Mouse (Mus musculus): Measurements from ENCODE around the gene Gm20388. TPM values are rescaled to one million over a fixed set of nuclear protein-coding genes. Genes with fewer than 3 reads are reported as not detected.
A peak's percentile ranks its signal among the peaks of the same experiment; 100 is the strongest.

The Gm20388 gene
- polyA plus RNA-seq, 1 experiment from 2014 or later: 4.4 TPM

GRCm38 (mm10) chr8:122579196-122579595 lies 2668.6 kb downstream of the Gm20388 start:
- H3K36me3 ChIP-seq: peaks cover 7% of the 10 kb centered on the region; the same call in 1 of the 2 replicates
- H3K4me2 ChIP-seq (replicated peaks): no peak overlapping the region
- no peaks in the 10 kb centered on the region for H3K27me3 ChIP-seq
- WGBS: 33% methylated on average over 7 of the region's 7 CpGs
- H3K4me3 ChIP-seq (replicated peaks): no peak overlapping the region
- ATAC-seq: no peak
- H3K27ac ChIP-seq: no peak overlapping the region
- H3K9me3 ChIP-seq: no peaks in the 10 kb centered on the region
- peaks cover 27% of the 10 kb centered on the region for H3K4me1 ChIP-seq (replicated peaks)
- H3K9ac ChIP-seq (replicated peaks): no peak overlapping the region

GRCm38 (mm10) chr8:122580926-122581325 lies 2670.3 kb downstream of the Gm20388 start:
- peaks cover 17% of the 10 kb centered on the region for H3K4me1 ChIP-seq (replicated peaks)
- no peak overlapping the region for H3K9ac ChIP-seq (replicated peaks)
- no peak overlapping the region for H3K27ac ChIP-seq
- no peak overlapping the region for H3K4me3 ChIP-seq (replicated peaks)
- H3K27me3 ChIP-seq: no peaks in the 10 kb centered on the region
- no peaks in the 10 kb centered on the region for H3K36me3 ChIP-seq
- no peak overlapping the region for H3K4me2 ChIP-seq (replicated peaks)
- no peak for ATAC-seq
- WGBS: 86% methylated on average over 13 of the region's 15 CpGs
- H3K9me3 ChIP-seq: no peaks in the 10 kb centered on the region

- H3K4me2 ChIP-seq (replicated peaks): no peak overlapping the region
- peaks cover 11% of the 10 kb centered on the region; the same call in 1 of the 2 replicates for H3K4me1 ChIP-seq (replicated peaks)
- no peak overlapping the region for H3K27ac ChIP-seq
- no peak overlapping the region for H3K4me3 ChIP-seq (replicated peaks)
- no peak for ATAC-seq
- WGBS: 88% methylated on average over 9 of the region's 9 CpGs
- no peak overlapping the region for H3K9ac ChIP-seq (replicated peaks)
- no peaks in the 10 kb centered on the region for H3K27me3 ChIP-seq
- no peaks in the 10 kb centered on the region for H3K9me3 ChIP-seq
- no peaks in the 10 kb centered on the region for H3K36me3 ChIP-seq
These were observed 2674.3 kb downstream of the Gm20388 start for GRCm38 (mm10) chr8:122584981-122585380.

- peaks cover 11% of the 10 kb centered on the region; the same call in 1 of the 2 replicates for H3K4me1 ChIP-seq (replicated peaks)
- H3K27me3 ChIP-seq: no peaks in the 10 kb centered on the region
- H3K4me3 ChIP-seq (replicated peaks): no peak overlapping the region
- H3K9ac ChIP-seq (replicated peaks): no peak overlapping the region
- no peak for ATAC-seq
- H3K9me3 ChIP-seq: no peaks in the 10 kb centered on the region
- no peak overlapping the region for H3K4me2 ChIP-seq (replicated peaks)
- WGBS: 73% methylated on average over 14 of the region's 14 CpGs
- H3K36me3 ChIP-seq: no peaks in the 10 kb centered on the region
- no peak overlapping the region for H3K27ac ChIP-seq
These were observed 2674.8 kb downstream of the Gm20388 start for GRCm38 (mm10) chr8:122585411-122585891.

- Histone ChIP-seq H3K36me3 (no peaks in the 10 kb centered on the region), H3K27ac (no peak overlapping the region), H3K4me3 (replicated peaks) (no peak overlapping the region), H3K9me3 (no peaks in the 10 kb centered on the region), H3K4me2 (replicated peaks) (no peak overlapping the region), H3K9ac (replicated peaks) (no peak overlapping the region), H3K4me1 (replicated peaks) (peaks cover 11% of the 10 kb centered on the region; the same call in 1 of the 2 replicates), H3K27me3 (no peaks in the 10 kb centered on the region)
- no peak for ATAC-seq
- WGBS: 58% methylated on average over 7 of the region's 7 CpGs
These were observed 2675.5 kb downstream of the Gm20388 start for GRCm38 (mm10) chr8:122586171-122586570.

- H3K36me3 ChIP-seq: no peaks in the 10 kb centered on the region
- H3K4me1 ChIP-seq (replicated peaks): peaks cover 11% of the 10 kb centered on the region; the same call in 1 of the 2 replicates
- WGBS: 85% methylated on average over 10 of the region's 10 CpGs
- no peak overlapping the region for H3K4me2 ChIP-seq (replicated peaks)
- no peaks in the 10 kb centered on the region for H3K27me3 ChIP-seq
- ATAC-seq: no peak
- no peak overlapping the region for H3K27ac ChIP-seq
- no peak overlapping the region for H3K9ac ChIP-seq (replicated peaks)
- H3K4me3 ChIP-seq (replicated peaks): no peak overlapping the region
- H3K9me3 ChIP-seq: no peaks in the 10 kb centered on the region
These were observed 2676.1 kb downstream of the Gm20388 start for GRCm38 (mm10) chr8:122586749-122587148.

- no peaks in the 10 kb centered on the region for H3K27me3 ChIP-seq
- H3K4me1 ChIP-seq (replicated peaks): no peaks in the 10 kb centered on the region
- H3K27ac ChIP-seq: 0 out of 2 replicates have a peak overlapping the region, but pooled peaks have one; percentile 47
- H3K9me3 ChIP-seq: no peaks in the 10 kb centered on the region
- no peaks in the 10 kb centered on the region for H3K36me3 ChIP-seq
- no peak overlapping the region for H3K4me2 ChIP-seq (replicated peaks)
- H3K4me3 ChIP-seq (replicated peaks): no peak overlapping the region
- 78% methylated on average over 12 of the region's 12 CpGs for WGBS
- no peak overlapping the region; the same call in 1 of the 2 replicates for H3K9ac ChIP-seq (replicated peaks)
- no peak for ATAC-seq
These were observed 2682.6 kb downstream of the Gm20388 start for GRCm38 (mm10) chr8:122593240-122593639.

GRCm38 (mm10) chr8:122593783-122594507 lies 2683.3 kb downstream of the Gm20388 start:
- no peak overlapping the region for H3K4me2 ChIP-seq (replicated peaks)
- H3K27ac ChIP-seq: peak overlapping the region; percentile 47; the same call in 1 of the 2 replicates
- no peaks in the 10 kb centered on the region for H3K27me3 ChIP-seq
- H3K4me1 ChIP-seq (replicated peaks): no peaks in the 10 kb centered on the region
- no peak overlapping the region for H3K9ac ChIP-seq (replicated peaks)
- no peak for ATAC-seq
- 83% methylated on average over 19 of the region's 19 CpGs for WGBS
- no peak overlapping the region for H3K4me3 ChIP-seq (replicated peaks)
- no peaks in the 10 kb centered on the region for H3K9me3 ChIP-seq
- H3K36me3 ChIP-seq: no peaks in the 10 kb centered on the region

GRCm38 (mm10) chr8:122596031-122596430 lies 2685.4 kb downstream of the Gm20388 start:
- no peak overlapping the region for H3K27ac ChIP-seq
- H3K36me3 ChIP-seq: no peaks in the 10 kb centered on the region
- H3K4me3 ChIP-seq (replicated peaks): no peak overlapping the region
- H3K4me1 ChIP-seq (replicated peaks): no peaks in the 10 kb centered on the region
- no peak overlapping the region for H3K9ac ChIP-seq (replicated peaks)
- no peak for ATAC-seq
- 61% methylated on average over 4 of the region's 4 CpGs for WGBS
- no peak overlapping the region for H3K4me2 ChIP-seq (replicated peaks)
- H3K27me3 ChIP-seq: no peaks in the 10 kb centered on the region
- no peaks in the 10 kb centered on the region for H3K9me3 ChIP-seq

GRCm38 (mm10) chr8:122600666-122601065 lies 2690.0 kb downstream of the Gm20388 start:
- Histone ChIP-seq H3K9ac (replicated peaks) (no peak overlapping the region), H3K4me3 (replicated peaks) (no peak overlapping the region), H3K4me2 (replicated peaks) (no peak overlapping the region), H3K27ac (no peak overlapping the region), H3K36me3 (no peaks in the 10 kb centered on the region), H3K9me3 (no peaks in the 10 kb centered on the region), H3K27me3 (no peaks in the 10 kb centered on the region), H3K4me1 (replicated peaks) (no peaks in the 10 kb centered on the region)
- no peak for ATAC-seq
- 90% methylated on average over 9 of the region's 9 CpGs for WGBS

- H3K4me1 ChIP-seq (replicated peaks): no peaks in the 10 kb centered on the region
- no peaks in the 10 kb centered on the region for H3K27me3 ChIP-seq
- no peak overlapping the region for H3K4me2 ChIP-seq (replicated peaks)
- H3K4me3 ChIP-seq (replicated peaks): no peak overlapping the region
- no peak overlapping the region for H3K27ac ChIP-seq
- no peak overlapping the region for H3K9ac ChIP-seq (replicated peaks)
- WGBS: 65% methylated on average over 1 of the region's 1 CpGs
- no peaks in the 10 kb centered on the region for H3K36me3 ChIP-seq
- no peak for ATAC-seq
- H3K9me3 ChIP-seq: no peaks in the 10 kb centered on the region
These were observed 2694.0 kb downstream of the Gm20388 start for GRCm38 (mm10) chr8:122604640-122605039.

- Histone ChIP-seq H3K27me3 (no peaks in the 10 kb centered on the region), H3K9me3 (no peaks in the 10 kb centered on the region), H3K4me1 (replicated peaks) (peaks cover 2% of the 10 kb centered on the region), H3K9ac (replicated peaks) (no peak overlapping the region), H3K4me3 (replicated peaks) (no peak overlapping the region), H3K27ac (no peak overlapping the region), H3K4me2 (replicated peaks) (no peak overlapping the region), H3K36me3 (no peaks in the 10 kb centered on the region)
- ATAC-seq: no peak
- 85% methylated on average over 4 of the region's 4 CpGs for WGBS
These were observed 2694.7 kb downstream of the Gm20388 start for GRCm38 (mm10) chr8:122605367-122605766.

All from midbrain, embryonic 13.5 days (tissue).